Mouse (Mus musculus): ENCODE measurements at regions not wholly inside any gene's neighbourhood (a gene's known extent, or its start where the extent isn't known, plus 50 kb on each side); places are given as distances from the start of the nearest gene placed in this dataset.

GRCm38 (mm10) chr17:47267843-47268242 lies 100.8 kb upstream of the Mrps10 start:
- 92% methylated on average over 4 of the region's 4 CpGs for WGBS
- Histone ChIP-seq H3K27me3 (no peaks in the 10 kb centered on the region), H3K4me3 (no peak overlapping the region), H3K36me3 (peaks cover 11% of the 10 kb centered on the region), H3K9me3 (no peaks in the 10 kb centered on the region), H3K4me1 (replicated peaks) (peaks cover 5% of the 10 kb centered on the region; the same call in 1 of the 2 replicates), H3K4me2 (no peak overlapping the region), H3K9ac (no peak overlapping the region), H3K27ac (no peak overlapping the region)
- ATAC-seq (ENCODE audit: low FRiP score): no peak

DNA sequence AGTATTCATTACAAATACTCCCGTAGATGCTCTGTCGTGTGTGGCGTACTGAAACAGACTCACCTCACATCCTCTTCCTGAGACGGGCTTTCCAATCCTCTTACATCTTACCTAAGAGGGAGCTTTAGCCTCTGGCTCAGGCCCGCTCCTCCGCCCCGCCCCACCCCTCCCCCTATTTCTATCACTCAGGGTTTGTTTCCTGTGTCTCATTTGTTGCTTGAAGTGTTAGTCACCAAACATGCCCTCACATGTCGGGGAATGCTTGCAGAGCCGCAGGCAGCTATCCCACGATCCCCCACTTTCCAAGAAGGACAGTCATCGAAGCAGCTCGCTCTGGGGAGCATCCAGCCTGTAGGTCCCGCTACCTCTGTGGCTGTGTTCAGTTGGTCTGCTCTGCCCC lies 101.6 kb upstream of the Mrps10 start:
- Histone ChIP-seq H3K4me1 (replicated peaks) (peaks cover 5% of the 10 kb centered on the region; the same call in 1 of the 2 replicates), H3K27me3 (no peaks in the 10 kb centered on the region), H3K4me3 (no peak overlapping the region), H3K36me3 (peaks cover 19% of the 10 kb centered on the region), H3K27ac (no peak overlapping the region), H3K9me3 (no peaks in the 10 kb centered on the region), H3K9ac (no peak overlapping the region), H3K4me2 (no peak overlapping the region)
- ATAC-seq (ENCODE audit: low FRiP score): no peak
- 97% methylated on average over 13 of the region's 13 CpGs for WGBS

DNA sequence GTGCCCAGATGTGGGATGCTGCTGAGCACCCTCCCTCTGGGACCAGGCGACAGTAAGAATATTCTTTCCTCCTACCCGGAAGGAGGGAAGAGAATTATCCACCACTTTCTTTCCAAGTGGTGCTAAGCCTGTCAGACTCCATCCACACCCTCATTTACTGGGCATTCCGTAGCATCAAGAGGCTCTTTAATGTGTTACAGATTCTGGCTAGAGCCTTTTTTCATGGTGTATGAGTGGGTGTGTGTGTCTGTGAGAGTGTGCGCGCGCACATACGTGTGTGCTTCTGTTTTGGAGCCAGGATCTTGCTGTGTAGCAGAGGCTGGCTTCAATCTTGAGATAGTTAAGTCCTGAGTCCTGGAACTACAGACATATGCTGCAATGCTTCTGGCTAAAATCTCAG lies 102.4 kb upstream of the Mrps10 start:
- Histone ChIP-seq H3K4me1 (replicated peaks) (peaks cover 5% of the 10 kb centered on the region; the same call in 1 of the 2 replicates), H3K9ac (no peak overlapping the region), H3K4me3 (no peak overlapping the region), H3K4me2 (no peak overlapping the region), H3K9me3 (no peaks in the 10 kb centered on the region), H3K27me3 (no peaks in the 10 kb centered on the region), H3K27ac (no peak overlapping the region), H3K36me3 (peaks cover 21% of the 10 kb centered on the region)
- 97% methylated on average over 7 of the region's 7 CpGs for WGBS
- ATAC-seq (ENCODE audit: low FRiP score): no peak

- Histone ChIP-seq H3K9ac (no peak overlapping the region), H3K4me3 (no peak overlapping the region), H3K9me3 (no peaks in the 10 kb centered on the region), H3K36me3 (peaks cover 27% of the 10 kb centered on the region), H3K27me3 (no peaks in the 10 kb centered on the region), H3K4me1 (replicated peaks) (peaks cover 5% of the 10 kb centered on the region; the same call in 1 of the 2 replicates), H3K27ac (no peak overlapping the region), H3K4me2 (no peak overlapping the region)
- ATAC-seq (ENCODE audit: low FRiP score): no peak
- 93% methylated on average over 9 of the region's 9 CpGs for WGBS
Measured at GRCm38 (mm10) chr17:47262986-47263385, 105.7 kb upstream of the Mrps10 start.

DNA sequence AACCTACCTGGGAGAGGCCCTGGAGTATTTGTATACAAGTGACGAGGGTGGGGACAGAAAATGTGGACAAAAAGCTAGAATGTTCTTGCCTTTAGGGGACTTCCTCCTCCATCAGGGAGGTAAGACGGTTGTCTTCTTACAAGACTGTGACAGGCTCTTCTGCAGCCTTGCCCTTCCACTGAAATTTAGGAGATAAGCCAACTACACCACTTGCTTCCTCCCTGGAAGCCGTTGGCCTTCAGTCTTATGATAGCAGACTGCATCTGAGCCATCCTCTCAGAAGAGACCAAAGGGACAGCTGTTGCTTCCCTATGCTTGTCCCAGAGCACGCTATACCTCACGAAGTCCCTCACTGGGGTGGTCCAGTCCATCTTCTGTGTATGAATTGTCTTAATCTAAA lies 106.5 kb upstream of the Mrps10 start:
- no peaks in the 10 kb centered on the region for H3K27me3 ChIP-seq

GRCm38 (mm10) chr17:47260976-47261375 lies 107.7 kb upstream of the Mrps10 start:
- 90% methylated on average over 3 of the region's 4 CpGs for WGBS
- Histone ChIP-seq H3K4me1 (replicated peaks) (peaks cover 5% of the 10 kb centered on the region; the same call in 1 of the 2 replicates), H3K9me3 (no peaks in the 10 kb centered on the region), H3K27me3 (no peaks in the 10 kb centered on the region), H3K27ac (no peak overlapping the region), H3K4me3 (no peak overlapping the region), H3K4me2 (no peak overlapping the region), H3K36me3 (peaks cover 21% of the 10 kb centered on the region), H3K9ac (no peak overlapping the region)
- ATAC-seq (ENCODE audit: low FRiP score): no peak

More for the DNA sequence above, 106.5 kb upstream of the Mrps10 start:
- Histone ChIP-seq H3K4me3 (no peak overlapping the region), H3K4me1 (replicated peaks) (peaks cover 5% of the 10 kb centered on the region; the same call in 1 of the 2 replicates), H3K4me2 (no peak overlapping the region), H3K9me3 (no peaks in the 10 kb centered on the region), H3K9ac (no peak overlapping the region), H3K36me3 (peaks cover 21% of the 10 kb centered on the region), H3K27ac (no peak overlapping the region)
- WGBS: 95% methylated on average over 5 of the region's 5 CpGs
- no peak for ATAC-seq (ENCODE audit: low FRiP score)

GRCm38 (mm10) chr17:47258296-47258695 lies 110.4 kb upstream of the Mrps10 start:
- H3K4me2 ChIP-seq: no peak overlapping the region
- H3K27me3 ChIP-seq: no peaks in the 10 kb centered on the region
- H3K36me3 ChIP-seq: peaks cover 21% of the 10 kb centered on the region
- H3K27ac ChIP-seq: no peak overlapping the region
- no peaks in the 10 kb centered on the region for H3K9me3 ChIP-seq
- WGBS: 94% methylated on average over 2 of the region's 2 CpGs
- H3K4me3 ChIP-seq: no peak overlapping the region
- H3K4me1 ChIP-seq (replicated peaks): peaks cover 12% of the 10 kb centered on the region
- no peak overlapping the region for H3K9ac ChIP-seq
- no peak for ATAC-seq (ENCODE audit: low FRiP score)

DNA sequence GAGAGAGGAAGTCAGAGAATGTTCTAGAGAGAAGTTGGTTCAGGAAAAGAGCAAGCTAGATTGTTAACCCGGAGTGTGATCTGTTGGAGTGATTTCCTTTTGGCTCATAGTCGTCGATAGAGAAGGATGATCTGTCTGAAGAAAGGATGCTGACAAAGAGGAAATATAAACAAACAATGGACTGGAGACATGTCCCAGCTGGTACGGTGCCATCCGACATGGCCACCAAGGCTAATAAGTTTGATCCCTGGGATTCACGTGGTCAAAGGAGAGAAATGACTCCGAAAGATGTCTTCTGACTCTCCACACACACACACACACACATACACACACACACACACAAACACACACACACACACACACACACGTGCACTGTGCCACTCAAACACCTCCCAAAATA lies 113.5 kb upstream of the Mrps10 start:
- Histone ChIP-seq H3K27me3 (no peaks in the 10 kb centered on the region), H3K4me3 (no peak overlapping the region), H3K9ac (no peak overlapping the region), H3K36me3 (peaks cover 15% of the 10 kb centered on the region; the same call in 1 of the 2 replicates), H3K27ac (no peak overlapping the region), H3K4me1 (replicated peaks) (peaks cover 19% of the 10 kb centered on the region), H3K4me2 (no peak overlapping the region), H3K9me3 (no peaks in the 10 kb centered on the region)
- WGBS: 90% methylated on average over 8 of the region's 8 CpGs
- ATAC-seq (ENCODE audit: low FRiP score): no peak

GRCm38 (mm10) chr17:47254026-47254425 lies 114.7 kb upstream of the Mrps10 start:
- Histone ChIP-seq H3K4me3 (no peak overlapping the region), H3K36me3 (peaks cover 8% of the 10 kb centered on the region; the same call in 1 of the 2 replicates), H3K4me2 (no peak overlapping the region), H3K9ac (no peak overlapping the region), H3K27ac (peak overlapping the region; percentile 62; the same call in 1 of the 2 replicates), H3K9me3 (no peaks in the 10 kb centered on the region), H3K4me1 (replicated peaks) (peaks cover 31% of the 10 kb centered on the region), H3K27me3 (no peaks in the 10 kb centered on the region)
- ATAC-seq (ENCODE audit: low FRiP score): peak; percentile 88
- WGBS: 68% methylated on average over 11 of the region's 11 CpGs

GRCm38 (mm10) chr17:47250001-47250400 lies 118.7 kb upstream of the Mrps10 start:
- H3K4me3 ChIP-seq: no peak overlapping the region
- no peak overlapping the region for H3K27ac ChIP-seq
- H3K4me1 ChIP-seq (replicated peaks): peaks cover 39% of the 10 kb centered on the region
- H3K36me3 ChIP-seq: peaks cover 8% of the 10 kb centered on the region; the same call in 1 of the 2 replicates
- ATAC-seq (ENCODE audit: low FRiP score): no peak
- no peaks in the 10 kb centered on the region for H3K9me3 ChIP-seq
- no peak overlapping the region for H3K9ac ChIP-seq
- no peaks in the 10 kb centered on the region for H3K27me3 ChIP-seq
- no peak overlapping the region for H3K4me2 ChIP-seq
- WGBS: 70% methylated on average over 4 of the region's 4 CpGs

GRCm38 (mm10) chr17:47249176-47249575 lies 119.5 kb upstream of the Mrps10 start:
- peaks cover 8% of the 10 kb centered on the region; the same call in 1 of the 2 replicates for H3K36me3 ChIP-seq
- H3K9me3 ChIP-seq: no peaks in the 10 kb centered on the region
- no peak overlapping the region for H3K4me3 ChIP-seq
- peaks cover 31% of the 10 kb centered on the region for H3K4me1 ChIP-seq (replicated peaks)
- no peak overlapping the region for H3K4me2 ChIP-seq
- H3K9ac ChIP-seq: no peak overlapping the region
- H3K27me3 ChIP-seq: no peaks in the 10 kb centered on the region
- ATAC-seq (ENCODE audit: low FRiP score): no peak
- 86% methylated on average over 9 of the region's 9 CpGs for WGBS
- H3K27ac ChIP-seq: no peak overlapping the region

GRCm38 (mm10) chr17:47248053-47248452 lies 120.6 kb upstream of the Mrps10 start:
- ATAC-seq (ENCODE audit: low FRiP score): no peak
- Histone ChIP-seq H3K4me2 (no peak overlapping the region), H3K36me3 (peaks cover 15% of the 10 kb centered on the region), H3K9ac (no peak overlapping the region), H3K4me3 (no peak overlapping the region), H3K9me3 (no peaks in the 10 kb centered on the region), H3K27me3 (no peaks in the 10 kb centered on the region), H3K4me1 (replicated peaks) (peaks cover 26% of the 10 kb centered on the region), H3K27ac (no peak overlapping the region)
- WGBS: 89% methylated on average over 3 of the region's 3 CpGs

DNA sequence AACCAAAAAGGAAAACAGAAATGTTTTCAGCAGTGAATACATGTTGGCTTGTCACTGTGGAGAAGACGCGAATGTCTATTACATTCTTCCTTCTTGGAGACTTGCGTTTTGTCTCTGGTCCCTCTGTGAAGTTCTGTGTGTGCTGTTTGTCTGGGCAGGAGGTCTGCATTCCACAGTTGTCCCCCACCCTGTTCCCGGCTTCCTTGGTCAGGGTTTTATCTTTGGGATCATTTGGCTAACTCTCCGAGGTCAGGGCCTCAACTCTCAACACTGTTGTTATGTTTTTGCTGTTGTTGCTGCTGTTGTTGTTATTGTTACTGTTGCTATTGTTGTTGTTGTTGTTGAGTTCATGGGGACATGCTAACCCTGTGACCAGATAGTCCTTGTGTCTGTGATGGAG lies 121.2 kb upstream of the Mrps10 start:
- 87% methylated on average over 5 of the region's 5 CpGs for WGBS

More for the DNA sequence above, 121.2 kb upstream of the Mrps10 start:
- Histone ChIP-seq H3K9ac (no peak overlapping the region), H3K4me2 (no peak overlapping the region), H3K36me3 (peaks cover 13% of the 10 kb centered on the region), H3K4me1 (replicated peaks) (peaks cover 26% of the 10 kb centered on the region), H3K9me3 (no peaks in the 10 kb centered on the region), H3K27ac (no peak overlapping the region), H3K27me3 (no peaks in the 10 kb centered on the region), H3K4me3 (no peak overlapping the region)
- ATAC-seq (ENCODE audit: low FRiP score): no peak

All from hindbrain, embryonic 13.5 days (tissue).